Mouse (Mus musculus): ENCODE data around the gene Nedd4.

Nedd4 gene

GRCm38 (mm10) chr9:72678771-72679170 is 16.6 kb downstream of the Nedd4 start:
- DNase-seq (ENCODE audit: low spot score in 2 of 2), result no peak

DNA sequence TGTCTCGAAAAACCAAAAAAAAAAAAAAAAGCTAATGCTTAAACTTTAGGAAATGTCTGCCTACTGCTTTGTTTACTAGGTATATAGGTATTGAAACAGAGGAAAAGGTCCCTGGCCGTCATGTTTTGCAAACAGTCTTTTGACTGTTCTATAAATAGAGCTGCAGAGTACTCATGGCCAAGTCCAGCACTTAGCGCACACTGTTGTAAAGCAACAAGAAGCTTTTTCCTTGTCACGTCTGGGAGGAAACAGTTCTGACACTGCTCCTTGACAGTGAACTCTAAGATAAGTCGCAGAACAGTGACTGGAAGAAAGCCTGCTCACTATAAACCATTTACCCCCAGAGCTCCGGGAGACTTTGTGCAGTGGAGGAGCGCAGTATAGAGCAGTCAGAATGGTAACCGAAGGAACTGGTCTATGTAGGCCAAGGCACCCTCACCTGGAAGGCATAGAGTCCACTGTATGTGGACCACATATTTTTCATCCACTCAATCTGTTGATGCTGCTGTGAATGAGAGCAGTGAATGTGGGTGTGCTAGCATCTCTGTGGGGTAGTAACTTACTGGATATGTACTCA is 19.6 kb downstream of the Nedd4 start:
- DNase-seq (ENCODE audit: low spot score in 2 of 2), result no peak

DNA sequence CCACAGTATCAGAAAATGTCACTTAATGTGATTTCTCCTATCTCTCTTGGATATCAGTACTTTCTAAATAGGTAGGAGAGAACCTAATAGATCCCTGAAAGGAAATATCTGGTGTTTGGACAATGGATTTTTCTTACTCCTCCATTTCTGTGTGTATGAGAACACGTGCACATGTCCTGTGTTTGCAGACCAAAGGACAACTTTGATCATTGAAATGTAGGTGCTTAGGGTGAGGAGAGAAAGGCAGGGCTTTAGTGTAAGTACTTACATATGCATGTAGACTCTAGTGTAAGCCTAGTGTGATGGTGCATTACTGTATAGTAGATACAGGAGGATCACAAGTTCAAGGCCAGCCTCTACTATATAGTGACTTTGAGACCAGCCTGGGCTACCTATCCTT is 21.1 kb downstream of the Nedd4 start:
- no peak for DNase-seq (ENCODE audit: low spot score in 2 of 2)

GRCm38 (mm10) chr9:72685231-72685630 is 23.1 kb downstream of the Nedd4 start:
- no peak for DNase-seq (ENCODE audit: low spot score in 2 of 2)

GRCm38 (mm10) chr9:72686506-72686905 is 24.4 kb downstream of the Nedd4 start:
- no peak for DNase-seq (ENCODE audit: low spot score in 2 of 2)

DNA sequence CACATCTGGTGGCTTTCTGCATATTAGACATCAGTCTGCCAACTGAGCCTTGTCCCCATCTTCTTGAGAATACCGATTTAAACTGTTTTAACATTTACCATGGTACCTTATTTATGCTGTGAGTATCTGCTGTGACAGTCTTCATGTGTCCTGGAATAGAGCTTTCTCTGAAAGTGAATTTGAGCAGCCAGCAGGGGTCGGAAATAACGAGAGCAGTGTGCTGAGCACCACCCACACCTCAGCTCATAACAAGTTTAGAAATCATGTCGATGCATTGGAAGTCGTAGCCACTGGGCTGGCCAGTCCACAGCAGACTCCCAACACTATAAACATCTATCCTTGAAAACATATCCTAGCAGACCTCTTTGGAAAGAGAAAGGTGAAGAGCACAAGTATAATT is 27.4 kb downstream of the Nedd4 start:
- no peak for DNase-seq (ENCODE audit: low spot score in 2 of 2)

GRCm38 (mm10) chr9:72690811-72691210 is 28.7 kb downstream of the Nedd4 start:
- DNase-seq (ENCODE audit: low spot score in 2 of 2), result no peak

GRCm38 (mm10) chr9:72691942-72692341 is 29.8 kb downstream of the Nedd4 start:
- DNase-seq (ENCODE audit: low spot score in 2 of 2), result no peak

GRCm38 (mm10) chr9:72693081-72693696 is 31.0 kb downstream of the Nedd4 start:
- DNase-seq (ENCODE audit: low spot score in 2 of 2), result no peak

- DNase-seq (ENCODE audit: low spot score in 2 of 2), result no peak
These were observed 31.7 kb downstream of the Nedd4 start for GRCm38 (mm10) chr9:72693861-72694260.

DNA sequence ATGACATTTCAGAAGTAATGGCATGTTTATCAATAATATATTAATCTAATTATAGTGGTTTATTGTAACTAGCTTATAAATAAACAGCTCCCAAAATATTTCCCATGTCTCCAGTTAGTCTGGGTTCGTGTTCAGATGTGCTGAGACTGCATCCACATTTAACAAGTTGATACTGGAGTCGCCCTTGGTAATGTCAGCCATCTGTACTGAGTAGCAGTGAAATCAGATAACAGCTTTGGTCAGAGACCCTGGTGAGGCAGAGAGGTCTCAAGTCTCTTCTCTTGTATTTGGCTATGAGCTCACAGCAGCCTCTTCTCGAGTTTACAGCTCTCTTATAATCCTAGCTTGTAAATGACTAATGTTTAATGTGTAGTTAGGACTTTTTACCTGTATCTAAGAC is 34.4 kb downstream of the Nedd4 start:
- no peak for DNase-seq (ENCODE audit: low spot score in 2 of 2)

- no peak for DNase-seq (ENCODE audit: low spot score in 2 of 2)
These were observed 35.6 kb downstream of the Nedd4 start for GRCm38 (mm10) chr9:72697779-72698178.

GRCm38 (mm10) chr9:72699702-72700101 is 37.6 kb downstream of the Nedd4 start:
- DNase-seq (ENCODE audit: low spot score in 2 of 2), result peak; percentile 42 to 66

GRCm38 (mm10) chr9:72701441-72701840 is 39.3 kb downstream of the Nedd4 start:
- no peak for DNase-seq (ENCODE audit: low spot score in 2 of 2)

- DNase-seq (ENCODE audit: low spot score in 2 of 2), result peak; percentile 73 to 83
These were observed 39.9 kb downstream of the Nedd4 start for GRCm38 (mm10) chr9:72702075-72702474.

- no peak for DNase-seq (ENCODE audit: low spot score in 2 of 2)
These were observed 41.0 kb downstream of the Nedd4 start for GRCm38 (mm10) chr9:72703142-72703541.

GRCm38 (mm10) chr9:72703754-72704153 is 41.6 kb downstream of the Nedd4 start:
- no peak for DNase-seq (ENCODE audit: low spot score in 2 of 2)

DNA sequence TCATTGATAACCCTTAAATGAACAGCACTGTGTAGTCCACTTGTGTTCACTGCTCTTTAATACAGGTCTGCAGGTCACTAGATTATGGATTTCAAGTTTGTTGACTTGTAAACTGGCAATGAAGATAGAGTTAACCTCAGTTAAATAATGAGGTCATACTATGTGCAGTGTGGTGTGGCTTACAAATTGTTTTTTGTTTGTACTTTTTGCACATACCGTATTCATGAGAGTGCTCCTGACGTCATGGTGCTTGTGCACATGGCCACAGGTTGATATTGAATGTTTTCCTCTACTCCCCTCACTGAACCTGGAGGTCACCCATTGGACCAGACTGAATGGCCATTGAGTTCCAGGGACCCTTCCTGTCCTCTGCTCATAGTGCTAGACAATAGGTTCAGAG is 43.1 kb downstream of the Nedd4 start:
- DNase-seq (ENCODE audit: low spot score in 2 of 2), result no peak

DNA sequence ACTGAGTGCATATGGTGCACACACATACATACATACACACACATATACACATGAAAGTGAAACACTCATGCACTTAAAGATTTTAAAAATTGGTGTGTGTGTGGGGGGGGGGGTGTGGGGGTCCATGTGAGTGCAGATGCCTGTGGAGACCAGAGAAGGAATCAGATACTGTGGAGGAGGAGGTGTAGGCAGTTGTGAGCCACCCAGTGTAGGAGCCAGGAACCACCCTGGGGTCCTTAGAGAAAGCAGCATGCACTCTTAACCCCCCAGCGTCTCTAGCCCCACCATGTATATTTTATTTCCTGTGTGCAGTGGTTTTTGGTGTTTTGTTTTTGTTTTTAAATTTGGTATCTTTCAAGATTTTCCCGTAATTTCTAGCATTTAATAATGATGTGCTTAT is 45.9 kb downstream of the Nedd4 start:
- no peak for DNase-seq (ENCODE audit: low spot score in 2 of 2)

- no peak for DNase-seq (ENCODE audit: low spot score in 2 of 2)
These were observed 46.5 kb downstream of the Nedd4 start for GRCm38 (mm10) chr9:72708690-72709089.

DNA sequence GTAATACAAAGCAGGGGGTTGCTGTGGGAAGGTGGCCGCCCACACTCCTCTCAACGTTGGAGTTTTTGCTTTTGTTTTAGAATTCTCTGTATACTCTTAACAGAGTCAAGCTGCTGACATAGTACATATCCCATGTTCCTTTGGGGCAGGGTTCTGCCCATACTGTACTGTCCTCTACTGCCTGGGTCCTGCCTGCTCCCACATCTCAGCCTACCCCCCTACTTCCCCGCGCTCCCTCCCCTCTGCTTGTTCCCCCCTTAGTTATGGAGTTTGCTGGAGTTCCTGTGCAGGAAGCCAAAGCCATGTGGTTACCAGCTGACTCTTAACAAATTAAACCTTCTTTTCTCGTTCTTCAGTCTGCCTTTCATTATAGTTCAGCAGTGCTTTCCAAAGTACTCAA is 47.9 kb downstream of the Nedd4 start:
- DNase-seq (ENCODE audit: low spot score in 2 of 2), result no peak

- DNase-seq (ENCODE audit: low spot score in 2 of 2), result peak; percentile 63
These were observed 52.8 kb downstream of the Nedd4 start for GRCm38 (mm10) chr9:72714945-72715344.

- DNase-seq (ENCODE audit: low spot score in 2 of 2), result no peak
These were observed 54.1 kb downstream of the Nedd4 start for GRCm38 (mm10) chr9:72716200-72716599.

- no peak for DNase-seq (ENCODE audit: low spot score in 2 of 2)
These were observed 57.0 kb downstream of the Nedd4 start for GRCm38 (mm10) chr9:72719143-72719542.
